Mouse (Mus musculus) erythroblast, embryonic 14.5 days (primary cell): Measurements from ENCODE around the gene Sobp.

Source experiments
- GATA1 ChIP-seq: IDR thresholded peaks from 2 replicates; pipeline ENCODE4 v1.6.1; 2012; ENCODE audit warnings: low read length, inconsistent platforms, mixed read lengths
- TAL1 ChIP-seq: IDR thresholded peaks from 3 replicates; pipeline ENCODE4 v1.6.1; 2012; ENCODE audit warnings: low read length, inconsistent platforms, mixed read lengths

DNA sequence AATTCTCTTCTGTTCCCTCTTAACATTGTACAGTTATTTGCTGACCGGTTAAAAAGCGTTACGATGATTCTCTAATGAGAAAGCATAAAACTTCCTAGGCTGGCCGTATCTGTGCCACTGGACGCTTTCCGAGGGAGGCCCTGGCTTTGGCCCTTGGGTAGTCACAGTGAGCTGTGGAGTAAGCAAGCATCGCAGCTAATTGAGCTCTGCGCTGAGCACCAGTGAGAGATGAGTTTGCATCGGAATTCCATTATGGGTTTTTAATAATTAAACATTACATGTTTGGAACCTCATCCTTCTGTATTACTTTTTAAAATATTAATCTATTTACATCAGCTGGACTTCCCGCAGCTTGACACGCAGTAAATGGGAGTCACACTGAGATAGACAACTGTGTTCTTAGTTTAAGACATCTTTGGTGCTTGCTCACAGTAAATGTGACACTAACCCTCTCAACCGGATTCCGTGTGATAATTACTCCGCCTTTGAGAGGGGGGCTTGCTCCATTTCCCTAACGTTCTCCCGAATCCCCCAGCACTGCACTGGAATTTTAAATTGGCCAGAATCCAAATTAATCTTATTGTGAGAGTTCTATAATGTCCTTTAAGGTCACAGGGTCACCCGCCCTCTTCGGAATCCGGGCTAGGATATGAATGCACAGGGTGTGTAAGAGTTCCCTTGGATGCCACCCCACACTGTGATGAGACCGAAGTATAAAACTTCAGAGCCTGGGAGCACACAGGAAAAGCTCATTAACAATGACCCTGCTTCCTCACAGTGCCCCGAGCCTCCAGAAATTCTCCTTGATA lies 137.5 kb downstream of the Sobp start:
- TF ChIP-seq GATA1 (no peak), TAL1 (no peak)
